Mouse (Mus musculus): ENCODE measurements around the gene Saa4.

GRCm38 (mm10) chr7:46678417-46678816 is 54.0 kb downstream of the Saa4 start:
- TF ChIP-seq POLR2A (IDR thresholded peaks at IDR 0.05; ENCODE audit: low read depth, low read length) (no peak), CTCF (conservative IDR thresholded peaks at IDR 0.05; ENCODE audit: insufficient read depth, insufficient read length, low read depth, low read length) (no peak)
